Mouse (Mus musculus) Patski (cell line): ENCODE measurements around the gene Sema3d. TPM values are rescaled to one million over a fixed set of nuclear protein-coding genes. Genes with fewer than 3 reads are reported as not detected.

Source experiments
- ATAC-seq: fragments of 100-300 bp; one replicate; pipeline ENCODE4 v1.8.0; 2021
- CTCF ChIA-PET: fragments of 350-600 bp; sonication (Branson Sonifier 250); formaldehyde crosslinking; loops from one replicate; lab custom pipeline; 2022; ENCODE audit warnings: inconsistent platforms; lab: Charles Lee
- POLR2A ChIA-PET: fragments of 350-600 bp; sonication (Branson Sonifier 250); formaldehyde crosslinking; loops from one replicate; lab custom pipeline; 2022; ENCODE audit warnings: antibody characterized with exemption, inconsistent platforms; lab: Charles Lee
- DNase-seq: peaks from one replicate; pipeline ENCODE4 v3.0.0-alpha.2; 2011; ENCODE audit warnings: low read depth, low spot score
- H3K27me3 ChIP-seq: fragments of 371-371 bp; one replicate; pipeline ENCODE4 v1.5.1; 2021
- CTCF ChIP-seq: fragments of 100-300 bp; IDR thresholded peaks from one replicate; pipeline ENCODE4 v1.5.1; 2021
- in situ Hi-C: fragments of 300-500 bp; cut with MboI; formaldehyde crosslinking; loops from 3 replicates; pipeline ENCODE4 v1.11.1; 2018; ENCODE audit warnings: low pct_unique_long_range_greater_than_20kb, mixed read lengths
- polyA plus RNA-seq: library from polyadenylated mRNA; unstranded; gene quantifications from one replicate; pipeline ENCODE4 v1.2.3, GENCODE M21; 2021

The Sema3d gene
- polyA plus RNA-seq, 1 experiment from 2014 or later: 4.2 TPM

- POLR2A ChIA-PET: no interaction called here
- ATAC-seq: no peak
- no peak for TF ChIP-seq CTCF
These were observed 172.2 kb downstream of the Sema3d start for GRCm38 (mm10) chr5:12555401-12555800.

GRCm38 (mm10) chr5:12557889-12558288 lies 174.7 kb downstream of the Sema3d start:
- TF ChIP-seq CTCF: peak; percentile 71
- in situ Hi-C loops: loop anchor here (10.0 kb wide), 1 partner anchor 1883 kb away; no protein-coding TSS in a partner anchor
- DNase-seq: no peak
- ChIA-PET POLR2A (no interaction called here), CTCF (interaction anchor here (0.7 to 5.5 kb wide), 3 partner anchors 518 to 1071 kb away, joined by 3 to 87 read pairs (median 11); no protein-coding TSS in a partner anchor)
- ATAC-seq: no peak
- H3K27me3 ChIP-seq: no peaks in the 10 kb centered on the region

More at GRCm38 (mm10) chr5:12555401-12555800, 172.2 kb downstream of the Sema3d start:
- CTCF ChIA-PET: interaction anchor here (0.9 to 4.0 kb wide), 2 partner anchors 177 to 555 kb away, joined by 3 to 19 read pairs; no protein-coding TSS in a partner anchor
- H3K27me3 ChIP-seq: no peaks in the 10 kb centered on the region
- in situ Hi-C loops: loop anchor here (10.0 kb wide), 1 partner anchor 1881 kb away; no protein-coding TSS in a partner anchor
- DNase-seq: no peak

GRCm38 (mm10) chr5:12561740-12562139 lies 178.6 kb downstream of the Sema3d start:
- no peaks in the 10 kb centered on the region for H3K27me3 ChIP-seq
- CTCF ChIA-PET: interaction anchor here (0.8 to 5.5 kb wide), 14 partner anchors 9 to 1691 kb away, joined by 3 to 87 read pairs (median 4); no protein-coding TSS in a partner anchor
- DNase-seq (no peak), ATAC-seq (no peak)
- in situ Hi-C loops: loop anchor here (5.0 to 10.0 kb wide), 3 partner anchors 1021 to 1653 kb away; no protein-coding TSS in a partner anchor
- POLR2A ChIA-PET: no interaction called here
- TF ChIP-seq CTCF: no peak

- in situ Hi-C loops: loop anchor here (5.0 to 10.0 kb wide), 3 partner anchors 1020 to 1653 kb away; no protein-coding TSS in a partner anchor
- POLR2A ChIA-PET: no interaction called here
These were observed 179.0 kb downstream of the Sema3d start for GRCm38 (mm10) chr5:12562204-12562603.

GRCm38 (mm10) chr5:12563132-12563531 lies 179.9 kb downstream of the Sema3d start:
- ATAC-seq (no peak), DNase-seq (no peak)
- TF ChIP-seq CTCF: no peak
- no peaks in the 10 kb centered on the region for H3K27me3 ChIP-seq
- ChIA-PET POLR2A (no interaction called here), CTCF (interaction anchor here (1.0 to 5.5 kb wide), 8 partner anchors 7 to 1103 kb away, joined by 3 to 87 read pairs (median 6); no protein-coding TSS in a partner anchor)
- in situ Hi-C loops: loop anchor here (5.0 to 10.0 kb wide), 3 partner anchors 1019 to 1652 kb away; no protein-coding TSS in a partner anchor

More at GRCm38 (mm10) chr5:12562204-12562603, 179.0 kb downstream of the Sema3d start:
- CTCF ChIA-PET: interaction anchor here (0.7 to 5.5 kb wide), 18 partner anchors 8 to 1691 kb away, joined by 3 to 87 read pairs (median 3); no protein-coding TSS in a partner anchor
- no peaks in the 10 kb centered on the region for H3K27me3 ChIP-seq
- DNase-seq (no peak), ATAC-seq (peak; percentile 66)
- peak; percentile 85 for TF ChIP-seq CTCF

DNA sequence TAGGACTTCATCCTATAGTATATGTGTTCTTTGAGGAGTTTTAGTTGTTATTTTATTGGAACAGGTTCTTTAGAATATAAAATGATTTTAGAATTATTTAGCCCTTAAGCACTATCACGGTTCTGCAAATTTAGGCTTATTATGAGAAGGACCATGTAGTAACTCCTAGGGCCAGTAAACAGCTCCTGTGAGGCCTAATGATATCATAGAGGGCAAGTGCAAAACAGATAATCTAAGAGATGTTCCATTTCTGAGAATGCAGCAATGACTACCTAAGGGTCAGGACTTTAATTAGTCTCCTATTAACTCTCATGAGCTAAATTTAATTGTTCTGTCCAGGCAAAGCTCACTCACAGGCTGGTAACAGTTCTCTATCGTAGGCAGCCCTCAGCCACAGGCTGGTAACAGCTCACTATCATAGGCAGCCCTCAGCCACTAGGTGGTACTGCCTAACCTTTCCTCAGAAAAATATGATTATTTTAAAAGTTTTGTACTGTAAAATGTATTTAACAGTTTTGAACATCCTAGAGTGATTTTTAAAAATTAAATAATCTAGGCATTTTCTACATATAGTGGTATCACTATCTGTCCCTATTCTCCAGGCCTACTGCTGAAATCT lies 181.5 kb downstream of the Sema3d start:
- CTCF ChIA-PET: interaction anchor here (0.7 to 1.4 kb wide), 7 partner anchors 13 to 1068 kb away, joined by 3 to 7 read pairs (median 3); no protein-coding TSS in a partner anchor
- POLR2A ChIA-PET: no interaction called here
- TF ChIP-seq CTCF: peak; percentile 92
- H3K27me3 ChIP-seq: no peaks in the 10 kb centered on the region
- ATAC-seq (peak; percentile 69), DNase-seq (no peak)
- in situ Hi-C loops: loop anchor here (5.0 to 10.0 kb wide), 3 partner anchors 1018 to 1650 kb away; no protein-coding TSS in a partner anchor

GRCm38 (mm10) chr5:12566568-12566967 lies 183.4 kb downstream of the Sema3d start:
- no peak for TF ChIP-seq CTCF
- ATAC-seq: no peak
- H3K27me3 ChIP-seq: no peaks in the 10 kb centered on the region
- DNase-seq: no peak
- in situ Hi-C loops: loop anchor here (10.0 kb wide), 1 partner anchor 1648 kb away; no protein-coding TSS in a partner anchor
- ChIA-PET POLR2A (no interaction called here), CTCF (interaction anchor here (0.7 to 1.8 kb wide), 3 partner anchors 945 to 1686 kb away, joined by 3 to 10 read pairs (median 3); no protein-coding TSS in a partner anchor)

DNA sequence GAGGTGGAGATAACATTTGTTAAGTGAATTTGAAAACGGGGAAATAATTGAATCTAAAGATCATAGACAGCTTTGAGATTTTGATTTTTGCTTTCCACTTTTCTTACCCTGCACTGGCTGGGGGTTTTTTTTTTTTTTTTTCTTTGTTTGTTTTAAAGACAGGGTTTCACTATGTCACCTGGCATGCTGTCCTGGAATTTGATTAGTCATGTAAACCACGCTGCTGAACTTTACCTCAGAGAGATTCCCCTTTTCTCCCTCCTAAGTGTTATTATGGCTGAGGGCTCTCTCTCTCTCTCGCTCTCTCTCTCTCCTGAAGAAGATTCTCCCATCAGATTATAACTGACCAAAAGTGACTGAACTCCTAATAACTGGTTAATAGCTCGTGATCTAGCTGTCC lies 191.4 kb downstream of the Sema3d start:
- CTCF ChIA-PET: interaction anchor here (1.3 to 1.9 kb wide), 2 partner anchors 9 to 64 kb away, joined by 4 to 5 read pairs; no protein-coding TSS in a partner anchor
- H3K27me3 ChIP-seq: no peaks in the 10 kb centered on the region
- in situ Hi-C loops: loop anchor here (5.0 kb wide), 1 partner anchor 823 kb away; no protein-coding TSS in a partner anchor
- DNase-seq (no peak), ATAC-seq (peak; percentile 23)
- POLR2A ChIA-PET: interaction anchor here (1.0 kb wide), 1 partner anchor 9 kb away, joined by 4 read pairs; no protein-coding TSS in a partner anchor
- TF ChIP-seq CTCF: no peak

- in situ Hi-C loops: no loop called here
- H3K27me3 ChIP-seq: no peaks in the 10 kb centered on the region
- ChIA-PET POLR2A (no interaction called here), CTCF (interaction anchor here (1.9 kb wide), 1 partner anchor 64 kb away, joined by 5 read pairs; no protein-coding TSS in a partner anchor)
- DNase-seq: no peak
- peak; percentile 90 for ATAC-seq
- TF ChIP-seq CTCF: no peak
These were observed 192.1 kb downstream of the Sema3d start for GRCm38 (mm10) chr5:12575262-12575661.

DNA sequence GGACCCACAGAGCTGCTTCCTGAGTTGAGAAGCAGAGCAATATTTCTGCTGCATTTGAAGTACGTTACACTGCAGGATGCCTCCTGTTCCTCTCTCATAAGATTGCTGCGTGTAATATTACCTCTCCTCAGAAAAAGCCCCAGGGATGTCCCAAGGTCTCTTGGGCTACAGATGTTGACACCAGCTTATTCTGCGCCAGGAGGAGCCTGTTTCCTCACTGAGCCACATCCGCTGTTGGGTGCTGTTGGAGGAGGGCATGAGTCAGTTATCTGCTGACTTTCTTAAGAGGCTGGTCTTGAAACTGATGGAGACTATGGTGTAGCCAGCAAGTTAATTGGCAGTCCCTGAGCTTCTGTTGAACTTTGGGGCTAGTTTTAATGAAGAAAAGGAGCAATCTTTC lies 196.6 kb downstream of the Sema3d start:
- in situ Hi-C loops: no loop called here
- DNase-seq (no peak), ATAC-seq (no peak)
- no peak for TF ChIP-seq CTCF
- ChIA-PET CTCF (interaction anchor here (1.0 kb wide), 1 partner anchor 10 kb away, joined by 3 read pairs; no protein-coding TSS in a partner anchor), POLR2A (no interaction called here)
- H3K27me3 ChIP-seq: no peaks in the 10 kb centered on the region
